Mouse (Mus musculus) kidney, postnatal 0 days (tissue): ENCODE data around the gene Kalrn. TPM values are rescaled to one million over a fixed set of nuclear protein-coding genes. Genes with fewer than 3 reads are reported as not detected.
A peak's percentile ranks its signal among the peaks of the same experiment; 100 is the strongest.

Experiments used
- ATAC-seq: fragments of 200-750 bp; cut with Nextera tagmentation; replicated peaks from 2 replicates; pipeline ENCODE4 v1.8.0; 2017; ENCODE audit warnings: low read depth, moderate number of reproducible peaks, moderate TSS enrichment, moderate library complexity; ENCODE audit not compliant: low FRiP score
- DNase-seq: peaks from one replicate; pipeline ENCODE4 v3.0.0-alpha.2; 2016; ENCODE audit warnings: low spot score
- H3K27ac ChIP-seq: fragments of 300-500 bp; sonication (generic); 2 replicates; pipeline ENCODE4 v1.5.1; 2014; ENCODE audit warnings: mild to moderate bottlenecking
- H3K27me3 ChIP-seq: fragments of 300-500 bp; sonication (generic); 2 replicates; pipeline ENCODE4 v1.6.1; 2014; ENCODE audit warnings: low read length, mixed read lengths; ENCODE audit not compliant: insufficient read depth
- H3K36me3 ChIP-seq: fragments of 300-500 bp; sonication (generic); 2 replicates; pipeline ENCODE4 v1.6.1; 2014; ENCODE audit warnings: low read length, mixed read lengths; ENCODE audit not compliant: insufficient read depth
- H3K4me1 ChIP-seq: fragments of 300-500 bp; sonication (generic); replicated peaks from 2 replicates; pipeline ENCODE4 v1.6.1; 2014; ENCODE audit warnings: antibody characterized with exemption, low read length, mixed read lengths; ENCODE audit not compliant: insufficient read depth
- H3K4me2 ChIP-seq: fragments of 300-500 bp; sonication (generic); 2 replicates; pipeline ENCODE4 v1.6.1; 2014; ENCODE audit warnings: mild to moderate bottlenecking, low read length, moderate library complexity, mixed read lengths
- H3K4me3 ChIP-seq: fragments of 300-500 bp; sonication (generic); replicated peaks from 2 replicates; pipeline ENCODE4 v1.5.1; 2014; ENCODE audit warnings: low read depth, low read length
- H3K9ac ChIP-seq: fragments of 300-500 bp; sonication (generic); 2 replicates; pipeline ENCODE4 v1.6.1; 2014; ENCODE audit warnings: low read depth, low read length
- H3K9me3 ChIP-seq: fragments of 300-500 bp; sonication (generic); replicated peaks from 2 replicates; pipeline ENCODE4 v1.6.1; 2016; ENCODE audit warnings: low read length, inconsistent platforms, mixed read lengths
- CTCF ChIP-seq: IDR thresholded peaks from 2 replicates; pipeline ENCODE4 v1.5.1; 2016; ENCODE audit warnings: antibody characterized with exemption, low read depth, mild to moderate bottlenecking, moderate library complexity
- WGBS: fragments of 180-500 bp; shearing (Covaris S2); extraction: QIAGEN DNeasy Blood & Tissue Kit; methylation state at CpG from one replicate; pipeline ENCODE4 v1.1.7; 2014; 5-methylcytosine and 5-hydroxymethylcytosine counted together
- polyA plus RNA-seq: library from polyadenylated mRNA; unstranded; fragments of >200 nt; fragmentation: Nextera tagmentation; extraction: Ambion mirVana; gene quantifications from 2 replicates; pipeline ENCODE4 v1.2.1, GENCODE M21; 2015

Gene Kalrn
- polyA plus RNA-seq, 1 experiment from 2014 or later = 20.0 TPM

- 0 out of 2 replicates have a peak, but pooled peaks cover 8% of the 10 kb centered on the region for H3K36me3 ChIP-seq
- H3K4me1 ChIP-seq = no peaks in the 10 kb centered on the region
- WGBS = 61% methylated on average over 6 of the region's 6 CpGs
- ATAC-seq (no peak), DNase-seq (no peak)
- H3K9me3 ChIP-seq = no peaks in the 10 kb centered on the region
- no peak overlapping the region for H3K27ac ChIP-seq
- H3K27me3 ChIP-seq = no peaks in the 10 kb centered on the region
- H3K4me2 ChIP-seq = no peak overlapping the region
- no peak for TF ChIP-seq CTCF
- no peak overlapping the region for H3K9ac ChIP-seq
- H3K4me3 ChIP-seq = no peak overlapping the region
Measured at GRCm38 (mm10) chr16:34199543-34199942, 373.8 kb downstream of the Kalrn start.

GRCm38 (mm10) chr16:34192959-34193842, 380.1 kb downstream of the Kalrn start:
- 53% methylated on average over 10 of the region's 10 CpGs for WGBS
- Histone ChIP-seq H3K9me3 (no peaks in the 10 kb centered on the region), H3K4me1 (no peaks in the 10 kb centered on the region), H3K4me3 (no peak overlapping the region), H3K27ac (no peak overlapping the region), H3K27me3 (no peaks in the 10 kb centered on the region), H3K4me2 (no peak overlapping the region), H3K36me3 (0 out of 2 replicates have a peak, but pooled peaks cover 8% of the 10 kb centered on the region), H3K9ac (no peak overlapping the region)
- ATAC-seq (no peak), DNase-seq (peak; percentile 80)
- peak; percentile 91 for TF ChIP-seq CTCF

- H3K9me3 ChIP-seq = no peaks in the 10 kb centered on the region
- H3K36me3 ChIP-seq = no peaks in the 10 kb centered on the region
- no peak overlapping the region for H3K4me2 ChIP-seq
- H3K9ac ChIP-seq = no peak overlapping the region
- H3K27me3 ChIP-seq = no peaks in the 10 kb centered on the region
- H3K4me3 ChIP-seq = no peak overlapping the region
- WGBS = 82% methylated on average over 3 of the region's 3 CpGs
- TF ChIP-seq CTCF = peak; percentile 49; the same call in 1 of the 2 replicates
- ATAC-seq (no peak), DNase-seq (no peak)
- H3K27ac ChIP-seq = no peak overlapping the region
- H3K4me1 ChIP-seq = no peaks in the 10 kb centered on the region
Measured at GRCm38 (mm10) chr16:34184721-34185120, 388.6 kb downstream of the Kalrn start.

GRCm38 (mm10) chr16:34183186-34183585, 390.1 kb downstream of the Kalrn start:
- H3K4me2 ChIP-seq = no peak overlapping the region
- no peak overlapping the region for H3K27ac ChIP-seq
- H3K4me1 ChIP-seq = no peaks in the 10 kb centered on the region
- no peak for DNase-seq
- H3K27me3 ChIP-seq = no peaks in the 10 kb centered on the region
- 78% methylated on average over 4 of the region's 4 CpGs for WGBS
- H3K4me3 ChIP-seq = no peak overlapping the region
- ATAC-seq = no peak
- no peak overlapping the region for H3K9ac ChIP-seq
- H3K9me3 ChIP-seq = no peaks in the 10 kb centered on the region
- no peaks in the 10 kb centered on the region for H3K36me3 ChIP-seq
- TF ChIP-seq CTCF = no peak

GRCm38 (mm10) chr16:34175625-34176024, 397.7 kb downstream of the Kalrn start:
- no peak overlapping the region for H3K4me3 ChIP-seq
- no peak overlapping the region for H3K27ac ChIP-seq
- 88% methylated on average over 4 of the region's 4 CpGs for WGBS
- DNase-seq (no peak), ATAC-seq (no peak)
- no peak overlapping the region for H3K4me2 ChIP-seq
- no peak overlapping the region for H3K9ac ChIP-seq
- H3K27me3 ChIP-seq = no peaks in the 10 kb centered on the region
- H3K4me1 ChIP-seq = no peaks in the 10 kb centered on the region
- no peaks in the 10 kb centered on the region for H3K9me3 ChIP-seq
- no peak for TF ChIP-seq CTCF
- peaks cover 24% of the 10 kb centered on the region; the same call in 1 of the 2 replicates for H3K36me3 ChIP-seq

- Histone ChIP-seq H3K4me2 (no peak overlapping the region), H3K4me3 (no peak overlapping the region), H3K9ac (no peak overlapping the region), H3K4me1 (no peaks in the 10 kb centered on the region), H3K27ac (no peak overlapping the region), H3K9me3 (no peaks in the 10 kb centered on the region), H3K27me3 (no peaks in the 10 kb centered on the region), H3K36me3 (peaks cover 20% of the 10 kb centered on the region; the same call in 1 of the 2 replicates)
- DNase-seq (no peak), ATAC-seq (no peak)
- WGBS = 95% methylated on average over 11 of the region's 11 CpGs
- no peak for TF ChIP-seq CTCF
Measured at GRCm38 (mm10) chr16:34172572-34173181, 400.7 kb downstream of the Kalrn start.
